Mouse (Mus musculus) embryonic facial prominence, embryonic 14.5 days (tissue): ENCODE results near the gene Gm45261. TPM values are rescaled to one million over a fixed set of nuclear protein-coding genes. Genes with fewer than 3 reads are reported as not detected.

ENCODE experiments used
- ATAC-seq: fragments of 200-750 bp; cut with Nextera tagmentation; 2 replicates; pipeline ENCODE4 v1.8.0; 2017; ENCODE audit warnings: low read depth, moderate number of reproducible peaks, moderate TSS enrichment
- DNase-seq: peaks from one replicate; pipeline ENCODE4 v3.0.0-alpha.2; 2015; ENCODE audit warnings: low spot score
- H3K27ac ChIP-seq: fragments of 300-500 bp; sonication (generic); replicated peaks from 2 replicates; pipeline ENCODE4 v1.5.1; 2014; ENCODE audit warnings: low read depth, mild to moderate bottlenecking, low read length, moderate library complexity
- H3K27me3 ChIP-seq: fragments of 300-500 bp; sonication (generic); replicated peaks from 2 replicates; pipeline ENCODE4 v1.6.1; 2014; ENCODE audit warnings: low read length; ENCODE audit not compliant: control insufficient read depth, insufficient read depth
- H3K36me3 ChIP-seq: fragments of 300-500 bp; sonication (generic); 2 replicates; pipeline ENCODE4 v1.6.1; 2014; ENCODE audit warnings: low read length, mixed read lengths; ENCODE audit not compliant: control insufficient read depth, insufficient read depth
- H3K4me1 ChIP-seq: fragments of 300-500 bp; sonication (generic); 2 replicates; pipeline ENCODE4 v1.6.1; 2014; ENCODE audit warnings: antibody characterized with exemption, low read length; ENCODE audit not compliant: control insufficient read depth, insufficient read depth
- H3K4me2 ChIP-seq: fragments of 300-500 bp; sonication (generic); 2 replicates; pipeline ENCODE4 v1.6.1; 2014; ENCODE audit warnings: low read depth, mild to moderate bottlenecking, low read length, moderate library complexity, mixed read lengths
- H3K4me3 ChIP-seq: fragments of 300-500 bp; sonication (generic); 2 replicates; pipeline ENCODE4 v1.5.1; 2014; ENCODE audit warnings: low read depth, mild to moderate bottlenecking, low read length
- H3K9ac ChIP-seq: fragments of 300-500 bp; sonication (generic); 2 replicates; pipeline ENCODE4 v1.6.1; 2014; ENCODE audit warnings: low read depth, mild to moderate bottlenecking, low read length, moderate library complexity, mixed read lengths
- H3K9me3 ChIP-seq: fragments of 300-500 bp; sonication (generic); 2 replicates; pipeline ENCODE4 v1.6.1; 2016; ENCODE audit warnings: low read length; ENCODE audit not compliant: control insufficient read depth
- WGBS: fragments of 180-500 bp; shearing (Covaris S2); extraction: QIAGEN DNeasy Blood & Tissue Kit; methylation state at CpG from one replicate; pipeline ENCODE4 v1.1.7; 2014; 5-methylcytosine and 5-hydroxymethylcytosine counted together
- polyA plus RNA-seq: library from polyadenylated mRNA; unstranded; fragments of >200 nt; fragmentation: Nextera tagmentation; extraction: Ambion mirVana; gene quantifications from 2 replicates; pipeline ENCODE4 v1.2.1, GENCODE M21; 2014

The Gm45261 gene
- polyA plus RNA-seq = not detected in 2 replicates

DNA sequence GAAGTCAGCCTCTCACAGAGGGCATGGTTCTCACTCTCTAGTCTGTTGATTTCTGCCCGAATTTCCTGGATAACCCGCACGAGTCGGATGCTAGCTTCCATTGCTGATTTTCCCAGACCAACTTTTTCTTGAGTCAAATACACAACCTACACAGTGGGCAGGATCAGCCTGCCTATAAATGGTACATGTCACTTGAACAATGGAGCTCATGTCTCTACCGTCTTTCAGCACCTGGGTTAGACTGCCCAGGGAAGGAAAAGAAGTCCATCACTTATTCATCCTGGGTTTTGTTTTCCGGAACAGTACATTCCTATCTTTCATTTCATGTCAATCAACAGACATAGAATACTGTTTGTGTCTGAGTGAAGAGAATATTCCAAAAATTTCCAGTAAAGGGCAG is at the start of gene Gm45261:
Gene Gm45261 (minus strand): TSS at position 101 of the 400 bp plus-strand sequence.
- Histone ChIP-seq H3K4me1 (no peaks in the 10 kb centered on the region), H3K36me3 (no peaks in the 10 kb centered on the region), H3K4me2 (no peak within 1 kb of the TSS), H3K27me3 (no peaks in the 10 kb centered on the region), H3K9me3 (no peaks in the 10 kb centered on the region), H3K27ac (no peak within 1 kb of the TSS), H3K9ac (no peak within 1 kb of the TSS), H3K4me3 (no peak within 1 kb of the TSS)
- ATAC-seq = no peak
- 66% methylated on average over 6 of the region's 6 CpGs for WGBS
- no peak for DNase-seq

DNA sequence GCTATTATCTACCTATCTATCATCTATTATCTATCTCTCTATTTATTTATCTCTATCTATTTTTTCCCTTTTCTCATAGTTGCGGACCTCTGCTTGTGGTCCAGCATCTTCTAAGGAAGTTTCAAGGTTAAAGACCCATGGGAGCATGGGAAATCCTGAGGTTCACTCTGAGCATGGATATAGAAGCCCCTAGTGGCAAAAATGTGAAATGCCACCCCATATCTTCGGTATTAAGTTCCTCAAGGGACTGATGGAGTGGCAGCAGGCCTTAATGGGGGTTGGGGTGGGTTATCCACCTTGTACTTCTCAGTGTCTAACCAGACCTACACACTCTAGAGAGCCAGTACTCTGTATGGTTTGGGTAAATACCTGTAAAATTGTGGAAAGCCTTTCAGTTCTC is 43.5 kb upstream of the Gm45261 start:
- no peak for DNase-seq
- 77% methylated on average over 2 of the region's 2 CpGs for WGBS

GRCm38 (mm10) chr1:80504081-80504480 is 42.8 kb upstream of the Gm45261 start:
- Histone ChIP-seq H3K27me3 (no peaks in the 10 kb centered on the region), H3K9me3 (no peaks in the 10 kb centered on the region), H3K4me3 (no peak overlapping the region), H3K4me2 (no peak overlapping the region), H3K27ac (no peak overlapping the region), H3K9ac (no peak overlapping the region), H3K36me3 (0 out of 2 replicates have a peak, but pooled peaks cover 4% of the 10 kb centered on the region), H3K4me1 (no peaks in the 10 kb centered on the region)
- no peak for DNase-seq
- WGBS = 87% methylated on average over 4 of the region's 4 CpGs
- ATAC-seq = no peak

More for the DNA sequence above, 43.5 kb upstream of the Gm45261 start:
- Histone ChIP-seq H3K4me1 (no peaks in the 10 kb centered on the region), H3K27me3 (no peaks in the 10 kb centered on the region), H3K27ac (no peak overlapping the region), H3K4me2 (no peak overlapping the region), H3K9me3 (no peaks in the 10 kb centered on the region), H3K4me3 (no peak overlapping the region), H3K9ac (no peak overlapping the region), H3K36me3 (0 out of 2 replicates have a peak, but pooled peaks cover 4% of the 10 kb centered on the region)
- no peak for ATAC-seq

DNA sequence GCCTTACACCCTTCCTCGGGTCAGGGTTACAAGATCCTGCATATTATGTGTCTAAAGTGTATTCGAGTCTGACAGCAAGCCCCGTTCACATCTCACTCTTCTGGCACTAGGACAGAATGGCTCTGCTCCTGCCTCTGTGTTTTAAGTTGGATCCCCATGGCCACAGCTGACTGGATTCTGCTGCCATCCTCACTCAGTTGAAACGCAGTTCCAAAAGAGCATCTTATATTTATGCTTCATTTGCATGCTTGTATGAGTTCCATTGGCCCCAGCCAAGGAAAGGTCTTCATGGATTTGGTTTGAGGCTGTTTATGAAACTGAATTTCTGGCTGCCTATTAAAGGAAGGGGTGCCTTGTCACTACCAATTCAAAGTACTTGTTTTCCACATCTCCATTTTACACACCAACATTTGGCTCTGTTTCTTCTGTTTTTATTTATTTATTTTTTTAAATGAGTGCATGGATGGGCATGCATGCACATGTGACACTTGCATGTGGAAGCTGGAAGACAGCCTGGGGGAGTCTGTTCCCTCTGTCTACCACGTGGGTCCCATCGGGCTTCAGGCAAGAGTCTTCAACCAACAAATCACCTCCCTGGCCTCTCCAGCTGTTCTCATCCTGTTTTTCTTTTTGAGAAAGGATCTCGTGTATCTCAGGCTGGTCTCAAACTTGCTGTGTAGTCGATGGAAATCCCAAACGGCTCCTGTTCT is 41.4 kb upstream of the Gm45261 start:
- Histone ChIP-seq H3K4me1 (no peaks in the 10 kb centered on the region), H3K27me3 (no peaks in the 10 kb centered on the region), H3K36me3 (0 out of 2 replicates have a peak, but pooled peaks cover 4% of the 10 kb centered on the region), H3K9me3 (no peaks in the 10 kb centered on the region), H3K27ac (no peak overlapping the region), H3K4me3 (no peak overlapping the region), H3K4me2 (no peak overlapping the region), H3K9ac (no peak overlapping the region)
- 66% methylated on average over 9 of the region's 9 CpGs for whole genome bisulfite sequencing
- DNase-seq (peak; percentile 55), ATAC-seq (no peak)

DNA sequence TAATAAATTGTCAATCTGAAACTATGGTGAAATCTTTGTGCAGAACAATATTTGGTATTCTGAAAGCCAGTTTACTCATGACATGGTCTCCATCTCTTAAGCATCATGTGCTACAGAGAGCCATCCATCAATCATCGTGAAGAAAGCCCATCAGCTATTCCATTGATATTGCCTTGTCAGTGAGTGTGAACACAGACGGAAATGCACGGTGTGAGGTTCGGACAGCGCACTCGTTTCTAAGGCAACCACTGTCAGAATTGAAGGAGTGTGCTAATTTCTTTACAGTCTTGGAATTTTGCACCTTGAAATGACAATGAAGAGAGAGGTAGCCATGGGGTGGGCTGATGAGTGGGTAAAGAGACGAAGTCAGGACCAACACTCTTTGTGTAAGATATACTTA is 38.0 kb upstream of the Gm45261 start:
- DNase-seq (no peak), ATAC-seq (no peak)
- no peaks in the 10 kb centered on the region for H3K4me1 ChIP-seq
- no peaks in the 10 kb centered on the region for H3K9me3 ChIP-seq
- no peak overlapping the region for H3K4me2 ChIP-seq
- H3K36me3 ChIP-seq = no peaks in the 10 kb centered on the region
- no peak overlapping the region for H3K9ac ChIP-seq
- no peak overlapping the region for H3K4me3 ChIP-seq
- H3K27ac ChIP-seq = no peak overlapping the region
- no peaks in the 10 kb centered on the region for H3K27me3 ChIP-seq
- WGBS = 76% methylated on average over 7 of the region's 7 CpGs

GRCm38 (mm10) chr1:80496360-80496759 is 35.1 kb upstream of the Gm45261 start:
- 77% methylated on average over 4 of the region's 4 CpGs for WGBS
- no peak overlapping the region for H3K4me2 ChIP-seq
- H3K9ac ChIP-seq = no peak overlapping the region
- H3K27ac ChIP-seq = no peak overlapping the region
- H3K27me3 ChIP-seq = no peaks in the 10 kb centered on the region
- H3K4me1 ChIP-seq = no peaks in the 10 kb centered on the region
- H3K4me3 ChIP-seq = no peak overlapping the region
- ATAC-seq = no peak
- H3K9me3 ChIP-seq = no peaks in the 10 kb centered on the region
- no peaks in the 10 kb centered on the region for H3K36me3 ChIP-seq
- DNase-seq = no peak

- 83% methylated on average over 5 of the region's 5 CpGs for WGBS
- no peak overlapping the region for H3K4me3 ChIP-seq
- no peak overlapping the region for H3K9ac ChIP-seq
- H3K4me2 ChIP-seq = no peak overlapping the region
- H3K27ac ChIP-seq = no peak overlapping the region
- H3K4me1 ChIP-seq = no peaks in the 10 kb centered on the region
- ATAC-seq (no peak), DNase-seq (peak; percentile 9)
- no peaks in the 10 kb centered on the region for H3K9me3 ChIP-seq
- H3K27me3 ChIP-seq = no peaks in the 10 kb centered on the region
- H3K36me3 ChIP-seq = no peaks in the 10 kb centered on the region
Measured at GRCm38 (mm10) chr1:80483419-80483818, 22.2 kb upstream of the Gm45261 start.

GRCm38 (mm10) chr1:80474942-80475341 is 13.7 kb upstream of the Gm45261 start:
- no peak for ATAC-seq
- Histone ChIP-seq H3K9me3 (no peaks in the 10 kb centered on the region), H3K4me3 (no peak overlapping the region), H3K4me1 (no peaks in the 10 kb centered on the region), H3K9ac (no peak overlapping the region), H3K36me3 (no peaks in the 10 kb centered on the region), H3K4me2 (no peak overlapping the region), H3K27ac (no peak overlapping the region), H3K27me3 (no peaks in the 10 kb centered on the region)
- no peak for DNase-seq
- WGBS = 64% methylated on average over 1 of the region's 1 CpGs

GRCm38 (mm10) chr1:80472395-80472794 is 11.1 kb upstream of the Gm45261 start:
- ATAC-seq (no peak), DNase-seq (no peak)
- Histone ChIP-seq H3K4me3 (no peak overlapping the region), H3K4me2 (no peak overlapping the region), H3K4me1 (no peaks in the 10 kb centered on the region), H3K9me3 (no peaks in the 10 kb centered on the region), H3K27me3 (no peaks in the 10 kb centered on the region), H3K27ac (no peak overlapping the region), H3K36me3 (no peaks in the 10 kb centered on the region), H3K9ac (no peak overlapping the region)
- 97% methylated on average over 1 of the region's 1 CpGs for WGBS
